Mouse (Mus musculus) cerebellum, adult 9-11 months (tissue): ENCODE results near the gene Lsm10.

Experiments used
- DNase-seq: peaks from one replicate; pipeline ENCODE4 v3.0.0; 2022

The Lsm10 gene

DNA sequence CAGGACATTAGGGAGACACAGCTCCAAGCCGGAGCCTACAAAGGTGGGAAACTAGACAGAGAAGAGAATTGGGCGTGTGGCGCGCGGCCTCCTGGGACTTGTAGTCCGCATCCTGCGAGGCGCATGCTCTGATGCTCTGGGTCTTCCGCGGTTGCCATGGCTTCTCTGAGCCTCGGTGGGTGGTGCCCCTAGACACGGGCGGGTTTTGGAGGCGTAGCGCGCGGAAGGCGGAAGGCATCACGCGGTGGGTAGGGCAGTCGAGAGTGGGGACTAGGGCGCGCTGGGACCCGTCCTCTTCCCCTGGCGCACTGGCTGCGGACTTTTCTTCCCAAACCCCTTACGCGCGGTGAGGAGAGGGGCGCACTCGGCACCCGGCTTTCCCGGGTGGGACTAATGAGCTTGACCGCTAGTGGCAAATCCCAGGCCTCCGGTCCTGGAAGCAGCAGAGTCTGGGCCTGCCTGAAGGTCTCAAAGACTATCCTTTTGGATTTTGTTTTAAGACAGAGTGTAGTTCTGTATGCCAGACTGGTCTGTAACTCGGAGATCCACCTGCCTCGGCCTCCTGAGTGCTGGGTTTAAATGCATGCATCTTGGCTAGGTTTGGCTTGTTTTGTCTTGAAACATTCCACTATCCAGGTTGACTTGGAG is at the start of gene Lsm10:
Lsm10 (plus strand) TSS at position 160 of the 648 bp plus-strand sequence.
- DNase-seq = peak; percentile 94

GRCm38 (mm10) chr4:126046851-126047585 is 49.4 kb upstream of the Lsm10 start, which contains the start of gene Mrps15:
Gene Mrps15, plus strand, starts transcription at chr4:126046925.
- peak; percentile 85 for DNase-seq

GRCm38 (mm10) chr4:126051617-126052016 is 44.8 kb upstream of the Lsm10 start:
- DNase-seq = no peak

DNA sequence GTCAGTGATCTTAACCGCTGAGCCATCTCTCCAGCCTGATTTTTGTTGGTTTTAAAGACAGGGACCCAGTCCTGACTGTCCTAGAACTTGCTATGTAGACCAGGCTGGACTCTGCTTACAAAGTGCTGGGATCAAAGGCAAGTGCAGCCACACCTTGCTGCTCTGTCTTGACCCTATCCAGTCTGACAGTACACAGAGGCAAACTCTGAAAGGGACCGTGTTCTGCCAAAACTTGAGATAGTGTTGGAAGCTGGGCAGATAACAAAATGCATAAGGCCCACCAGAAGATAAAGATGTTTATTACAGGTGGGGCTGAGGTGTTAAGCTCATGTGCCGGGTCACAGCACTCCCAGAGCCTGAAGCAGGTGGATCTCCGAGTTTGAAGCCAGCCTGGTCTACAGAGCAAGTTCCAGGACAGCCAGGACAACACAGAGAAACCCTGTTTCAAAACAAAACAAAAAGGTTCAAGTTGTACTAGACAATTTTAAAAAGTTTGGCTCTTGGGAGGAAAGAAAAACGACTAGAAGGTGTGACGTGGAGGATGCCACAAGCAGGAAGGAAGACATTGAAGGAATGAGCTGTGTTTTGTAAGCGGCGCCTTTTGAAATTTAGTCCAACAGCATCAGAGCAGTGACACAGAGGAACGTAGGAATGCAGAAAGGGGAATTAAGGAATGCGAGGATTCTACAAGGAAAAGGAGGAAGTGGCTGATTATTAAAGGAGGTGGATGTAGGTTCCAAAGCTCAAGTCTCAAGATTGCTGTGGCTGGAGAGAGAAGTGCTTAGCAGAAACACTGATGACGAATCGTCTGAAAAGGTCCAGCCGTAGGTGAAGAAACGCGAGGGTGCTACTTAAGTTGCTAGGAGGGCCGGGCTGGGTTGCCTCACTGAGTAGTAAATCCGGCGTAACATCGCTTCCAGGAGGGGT is 39.0 kb upstream of the Lsm10 start:
- no peak for DNase-seq

DNA sequence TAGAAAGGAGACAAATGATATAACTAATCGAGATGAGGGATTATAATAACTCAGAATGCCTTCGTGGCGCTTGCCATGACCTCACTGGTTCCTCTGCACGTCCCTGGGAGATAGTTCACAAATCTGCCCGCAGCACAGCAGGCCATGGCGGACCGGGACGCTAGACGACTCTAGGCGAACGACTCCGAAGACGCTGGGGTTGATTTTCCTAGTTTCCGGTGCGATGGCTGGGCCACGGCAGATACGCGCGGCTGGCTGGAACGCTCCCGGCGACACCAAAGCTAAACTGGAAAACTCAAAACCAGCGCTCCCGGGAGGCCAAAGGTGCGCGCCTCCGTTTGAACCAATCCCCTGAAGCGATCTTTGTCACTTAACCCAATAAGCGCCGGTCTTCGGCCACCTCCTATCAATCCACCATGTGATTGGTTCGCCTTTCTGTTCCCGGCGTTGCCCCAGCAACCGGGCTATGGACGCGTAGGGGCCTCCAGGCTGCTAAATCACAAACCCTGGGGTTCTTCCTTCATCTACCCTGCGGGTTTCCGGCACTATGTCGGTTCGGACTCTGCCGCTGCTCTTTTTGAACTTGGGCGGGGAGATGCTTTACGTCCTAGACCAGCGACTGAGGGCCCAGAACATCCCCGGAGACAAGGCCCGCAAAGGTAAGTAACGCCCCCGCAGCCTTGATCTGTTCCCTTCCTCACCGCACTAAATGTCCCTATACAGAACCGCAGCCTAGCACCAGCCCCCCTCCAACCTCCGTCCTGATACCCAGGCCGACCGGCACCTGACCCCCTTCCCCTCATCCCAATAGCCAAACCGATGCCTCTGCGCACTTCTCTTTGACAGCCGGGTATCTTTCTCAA is 38.1 kb upstream of the Lsm10 start, which contains the start of gene Oscp1:
Oscp1 (plus strand) TSS at position 432 of the 863 bp plus-strand sequence.
- peak; percentile 91 for DNase-seq

DNA sequence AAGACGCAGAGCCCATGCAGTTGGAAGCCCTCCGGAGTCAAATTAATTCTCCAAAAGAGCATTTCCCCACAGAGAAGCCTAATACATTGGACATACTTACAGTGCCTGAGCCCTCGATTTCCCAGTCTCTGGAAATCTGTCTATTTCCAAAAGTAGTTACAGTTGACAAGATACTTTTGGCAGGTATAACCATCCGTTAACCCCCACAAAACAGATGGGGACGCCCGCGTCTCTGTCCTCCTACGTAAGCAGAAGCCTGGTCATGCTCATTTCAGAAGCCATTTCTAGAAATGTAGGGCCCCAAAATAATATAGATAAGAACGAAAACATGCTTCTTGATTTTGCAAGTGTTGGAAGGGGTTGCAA is 37.4 kb upstream of the Lsm10 start:
- DNase-seq = no peak

GRCm38 (mm10) chr4:126062856-126063255 is 33.6 kb upstream of the Lsm10 start:
- no peak for DNase-seq

GRCm38 (mm10) chr4:126065241-126065640 is 31.2 kb upstream of the Lsm10 start:
- DNase-seq = no peak

DNA sequence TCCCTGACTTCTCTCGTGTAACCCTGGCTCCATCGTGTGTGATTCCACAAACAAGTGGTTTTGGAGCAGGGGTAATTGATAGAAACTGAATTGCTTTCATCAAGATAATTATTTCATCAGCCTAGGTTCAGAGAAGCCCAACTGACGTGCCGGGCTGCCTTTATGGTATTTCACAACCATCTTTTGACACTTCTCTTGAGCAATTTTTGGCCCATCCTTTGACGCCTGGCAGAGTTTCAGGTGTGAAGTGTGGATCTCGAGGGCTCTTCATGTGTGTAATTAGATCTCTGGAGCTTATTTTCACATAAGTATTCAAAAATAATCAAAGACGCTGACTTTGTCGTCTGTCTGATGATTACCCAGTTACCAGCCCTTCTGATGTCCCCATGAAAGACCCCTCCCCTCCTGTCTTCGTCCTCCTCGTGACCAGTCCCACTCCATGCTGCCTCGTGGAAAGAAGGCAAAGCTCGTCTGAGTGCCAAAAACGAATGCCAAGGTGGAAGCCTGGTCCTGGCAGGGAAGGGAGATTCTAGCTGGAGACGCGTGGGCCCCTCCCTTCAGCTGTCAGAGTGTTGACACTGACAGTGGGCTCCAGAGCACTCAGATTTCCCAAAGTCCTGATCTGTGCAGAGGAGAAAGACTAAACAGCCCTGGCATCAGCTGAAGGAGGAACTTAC is 28.9 kb upstream of the Lsm10 start:
- peak; percentile 51 for DNase-seq

GRCm38 (mm10) chr4:126068842-126069241 is 27.6 kb upstream of the Lsm10 start:
- DNase-seq = no peak

GRCm38 (mm10) chr4:126077833-126078232 is 18.6 kb upstream of the Lsm10 start:
- no peak for DNase-seq

- DNase-seq = no peak
These were observed 17.2 kb upstream of the Lsm10 start for GRCm38 (mm10) chr4:126079266-126079665.

DNA sequence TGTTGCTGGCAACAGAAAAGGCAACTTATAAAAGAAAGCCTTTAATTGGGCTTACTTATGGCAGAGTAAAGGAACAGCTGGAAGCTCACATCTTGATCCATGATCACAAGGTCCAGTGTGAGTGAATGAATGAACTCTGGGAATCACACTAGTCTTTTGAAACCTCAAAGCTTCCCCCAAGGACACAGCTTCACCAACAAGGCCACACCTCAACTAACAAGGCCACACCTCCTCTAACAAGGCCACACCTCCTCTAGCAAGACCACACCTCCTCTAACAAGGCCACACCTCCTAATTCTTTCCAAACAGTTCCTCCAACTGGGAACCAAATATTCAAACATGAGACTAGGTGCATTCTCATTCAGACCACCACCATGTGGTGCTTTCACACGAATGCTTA is 14.8 kb upstream of the Lsm10 start:
- no peak for DNase-seq

GRCm38 (mm10) chr4:126083021-126083420 is 13.4 kb upstream of the Lsm10 start:
- DNase-seq = no peak

DNA sequence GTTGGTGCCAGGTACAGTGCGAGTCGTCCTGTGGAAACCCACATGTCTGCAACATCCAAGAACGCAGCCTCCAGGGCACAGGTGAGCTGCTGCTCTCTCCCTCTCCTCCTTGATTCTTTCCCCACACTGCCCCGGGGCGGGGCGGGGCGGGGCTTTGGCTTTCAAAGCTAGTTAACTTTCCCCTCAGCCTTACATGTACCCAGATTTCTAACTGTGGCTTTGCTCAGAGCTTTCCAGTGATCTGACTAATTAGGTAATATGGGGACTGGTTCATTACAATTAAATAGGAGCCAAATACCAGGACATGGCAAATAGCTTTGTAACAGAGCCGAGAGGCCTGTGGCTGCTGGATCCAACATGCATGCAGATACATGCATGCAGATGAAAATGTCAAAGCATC is 12.0 kb upstream of the Lsm10 start:
- no peak for DNase-seq

- DNase-seq = peak; percentile 87
These were observed 10.3 kb upstream of the Lsm10 start for GRCm38 (mm10) chr4:126085996-126086576.

DNA sequence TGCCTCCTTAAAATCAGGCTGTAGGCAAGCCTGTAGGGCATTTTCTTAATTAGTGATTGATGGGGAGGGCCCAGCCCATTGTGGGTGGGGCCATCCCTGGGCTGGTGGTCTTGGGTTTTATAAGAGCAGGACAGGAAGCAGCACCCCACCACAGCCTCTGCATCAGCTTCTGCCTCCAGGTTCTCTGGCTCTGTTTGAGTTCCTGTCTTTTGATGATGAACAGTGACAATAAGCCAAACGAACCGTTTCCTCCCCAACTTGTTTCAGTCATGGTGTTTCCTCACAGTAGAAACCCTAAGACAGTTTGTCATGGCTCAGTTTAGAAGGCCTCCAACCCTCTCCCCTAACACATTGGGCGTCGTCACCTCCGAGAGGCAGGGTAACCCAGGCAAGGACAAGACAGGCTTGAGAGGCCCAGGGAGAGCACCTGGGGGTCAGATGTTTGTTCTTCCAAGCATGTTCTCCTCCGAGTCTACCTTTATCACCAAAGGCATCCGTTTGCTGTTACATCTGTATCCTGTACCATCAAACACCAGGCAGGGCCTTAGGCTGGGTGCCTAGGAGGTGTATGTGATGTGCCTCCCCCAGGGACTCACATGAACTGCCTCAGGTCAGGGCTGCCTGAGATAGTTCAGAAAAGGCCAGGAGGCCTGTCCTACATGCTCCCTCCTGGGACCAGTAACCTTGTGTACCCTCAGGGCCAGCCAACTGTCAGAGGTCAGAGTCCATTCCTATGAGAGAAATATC is 6.1 kb upstream of the Lsm10 start:
- no peak for DNase-seq

- DNase-seq = no peak
These were observed 5.6 kb upstream of the Lsm10 start for GRCm38 (mm10) chr4:126090848-126091124.

GRCm38 (mm10) chr4:126091873-126092272 is 4.5 kb upstream of the Lsm10 start:
- DNase-seq = no peak

DNA sequence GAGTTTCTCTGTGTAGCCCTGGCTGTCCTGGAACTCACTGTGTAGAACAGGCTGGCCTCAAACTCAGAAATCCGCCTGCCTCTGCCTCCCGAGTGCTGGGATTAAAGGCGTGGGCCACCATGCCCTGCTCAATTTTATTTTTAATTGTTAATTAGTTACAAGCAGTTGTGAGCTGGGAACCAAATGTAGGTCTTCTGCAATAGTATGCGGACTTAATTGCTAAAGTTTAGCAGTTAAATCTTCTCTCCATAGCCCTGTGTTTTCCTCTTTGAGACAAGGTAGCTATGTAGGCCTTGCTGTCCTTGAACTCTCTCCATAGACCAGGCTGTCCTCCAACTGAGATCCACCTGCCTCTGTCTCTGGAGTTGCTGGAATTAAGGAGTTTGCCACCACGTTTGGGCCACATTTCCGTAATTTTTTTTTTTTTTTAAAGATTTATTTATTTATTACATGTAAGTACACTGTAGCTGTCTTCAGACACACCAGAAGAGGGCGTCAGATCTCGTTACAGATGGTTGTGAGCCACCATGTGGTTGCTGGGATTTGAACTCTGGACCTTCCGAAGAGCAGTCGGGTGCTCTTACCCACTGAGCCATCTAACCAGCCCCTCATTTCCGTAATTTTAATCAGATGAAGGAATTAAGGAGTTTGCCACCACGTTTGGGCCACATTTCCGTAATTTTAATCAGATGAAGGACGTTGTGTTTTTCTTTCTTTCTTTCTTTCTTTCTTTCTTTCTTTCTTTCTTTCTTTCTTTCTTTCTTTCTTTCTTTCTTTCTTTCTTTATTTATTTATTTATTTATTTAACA is 597 bp upstream of the Lsm10 start:
- peak; percentile 26 for DNase-seq
